7 mouse cellular contexts compared by ENCODE assay signal in genomic region chr4:155563400-155564231, GRCm38 (mm10). TPM values are rescaled to one million over a fixed set of nuclear protein-coding genes. Genes with fewer than 3 reads are reported as not detected.
DNase-seq lines count a peak whose midpoint lies in the region; ATAC-seq lines count a peak whose summit lies in the region.

No protein-coding gene starts in this region.

- peak overlapping the region; percentile 80 for H3K9ac ChIP-seq in intestine, embryonic 16.5 days (ENCODE audit: low read depth, low read length)
- peak overlapping the region; percentile 84 for H3K9ac ChIP-seq in midbrain, embryonic 11.5 days (ENCODE audit: low read length)

- DNase-seq in adrenal gland, adult 8-10 months, result peak; percentile 96
- DNase-seq in embryo, embryonic 9.5 days (ENCODE audit: extremely low spot score), result peak; percentile 100
- DNase-seq in gastrocnemius, postnatal 4 days (ENCODE audit: low spot score in 2 of 2), result peak; percentile 89 to 94
- DNase-seq in left cerebral cortex, postnatal 36 days (ENCODE audit: low spot score in 2 of 2), result peak; percentile 93 to 95
- DNase-seq in midbrain, embryonic 11.5 days (ENCODE audit: low spot score, missing footprints), result peak; percentile 100
- peak; percentile 99 for DNase-seq in skeletal muscle tissue, adult 2 months (ENCODE audit: low read depth, low spot score)

- under 1% methylated on average over 67 of the region's 69 CpGs for WGBS in intestine, embryonic 16.5 days
- WGBS in midbrain, embryonic 11.5 days, result under 1% methylated on average over 69 of the region's 69 CpGs

- no peaks in the 10 kb centered on the region for H3K9me3 ChIP-seq in intestine, embryonic 16.5 days (ENCODE audit: control insufficient read depth, low read length)
- H3K9me3 ChIP-seq in midbrain, embryonic 11.5 days (ENCODE audit: control insufficient read depth, low read length), result no peaks in the 10 kb centered on the region

- intact Hi-C loops in left cerebral cortex, postnatal 36 days (cut with DNase I), result loop anchor here (2.0 kb wide), 1 partner anchor 73 kb away; the partner anchor contains the start of gene Gnb1

- H3K4me1 ChIP-seq in intestine, embryonic 16.5 days (ENCODE audit: control insufficient read depth, insufficient read depth, low read length), result peaks cover 49% of the 10 kb centered on the region
- peaks cover 28% of the 10 kb centered on the region for H3K4me1 ChIP-seq in midbrain, embryonic 11.5 days (ENCODE audit: control insufficient read depth, insufficient read depth, low read length)

- H3K27ac ChIP-seq in intestine, embryonic 16.5 days (ENCODE audit: low read length), result peak overlapping the region; percentile 87
- peak overlapping the region; percentile 68 for H3K27ac ChIP-seq in midbrain, embryonic 11.5 days (ENCODE audit: low read depth, low read length)

- ATAC-seq in intestine, embryonic 16.5 days, result peak; percentile 95
- peak; percentile 96 for ATAC-seq in midbrain, embryonic 11.5 days (ENCODE audit: low FRiP score)

- no peaks in the 10 kb centered on the region for H3K27me3 ChIP-seq in intestine, embryonic 16.5 days (replicated peaks; ENCODE audit: control insufficient read depth, insufficient read depth, low read length)
- H3K27me3 ChIP-seq in midbrain, embryonic 11.5 days (ENCODE audit: control insufficient read depth, insufficient read depth, low read length), result no peaks in the 10 kb centered on the region

- peak overlapping the region; percentile 77 for H3K4me2 ChIP-seq in intestine, embryonic 16.5 days (ENCODE audit: low read depth, low read length)
- peak overlapping the region; percentile 84 for H3K4me2 ChIP-seq in midbrain, embryonic 11.5 days

- peak overlapping the region; percentile 72 for H3K4me3 ChIP-seq in intestine, embryonic 16.5 days (ENCODE audit: low read length)
- H3K4me3 ChIP-seq in midbrain, embryonic 11.5 days (ENCODE audit: low read depth, low read length), result peak overlapping the region; percentile 60

- peaks cover 8% of the 10 kb centered on the region for H3K36me3 ChIP-seq in intestine, embryonic 16.5 days (ENCODE audit: control insufficient read depth, insufficient read depth, low read length)
- H3K36me3 ChIP-seq in midbrain, embryonic 11.5 days (ENCODE audit: control insufficient read depth, insufficient read depth, low read length), result peaks cover 12% of the 10 kb centered on the region; the same call in 1 of the 2 replicates

RNA-seq across cellular contexts. Expression of gene Nadk, which starts 1.4 kb away (rescaled TPM):
- total RNA-seq in adrenal gland, adult 8-10 months (2022), result 100 to 1,000 TPM; 155 to 289 (median 213) TPM
- total RNA-seq in gastrocnemius, postnatal 4 days (2021), result 10 to 100 TPM; 31.8 to 33.1 TPM
- polyA plus RNA-seq in intestine, embryonic 16.5 days (2015; fragmentation: Nextera tagmentation; extraction: Ambion mirVana), result 97.3 and 98.2 TPM in 2 replicates
- total RNA-seq in left cerebral cortex, postnatal 36 days (2021), result 10 to 100 TPM; 56.0 to 59.6 TPM
- 98.3 and 99.8 TPM in 2 replicates for polyA plus RNA-seq in midbrain, embryonic 11.5 days (2014; fragmentation: Nextera tagmentation; extraction: Ambion mirVana)

RNA-seq across cellular contexts. Expression of gene Slc35e2, which starts 37.6 kb away (rescaled TPM):
- total RNA-seq in adrenal gland, adult 8-10 months (2022), result 10 to 100 TPM; 38.8 to 54.2 (median 44.9) TPM
- 10 to 100 TPM; 12.0 to 13.0 TPM for total RNA-seq in gastrocnemius, postnatal 4 days (2021)
- 6.2 and 7.1 TPM in 2 replicates for polyA plus RNA-seq in intestine, embryonic 16.5 days (2015; fragmentation: Nextera tagmentation; extraction: Ambion mirVana)
- 10 to 100 TPM; 49.6 to 52.6 TPM for total RNA-seq in left cerebral cortex, postnatal 36 days (2021)
- 18.0 and 18.1 TPM in 2 replicates for polyA plus RNA-seq in midbrain, embryonic 11.5 days (2014; fragmentation: Nextera tagmentation; extraction: Ambion mirVana)

Comparison
In these comparisons a context has a peak if more than half of its experiments do, and no peak if none do; other contexts are left out.
1. Peak in every context shown above with its lines: DNase-seq, ATAC-seq, H3K4me3 ChIP-seq and H3K27ac ChIP-seq.